Mouse (Mus musculus): Measurements from ENCODE around the gene Gm38431. TPM values are rescaled to one million over a fixed set of nuclear protein-coding genes. Genes with fewer than 3 reads are reported as not detected.
"Not testable (repeated sequence)": the region's sequence is repeated elsewhere in the genome, so short reads cannot be mapped to it uniquely, and the experiment has no call there.

Gene Gm38431
- polyA plus RNA-seq, 1 experiment from 2014 or later, result 3.0 TPM

GRCm38 (mm10) chr9:21067006-21067684 is 24.7 kb downstream of the Gm38431 start, which contains the start of gene Zglp1:
Gene Zglp1, minus strand, starts transcription at chr9:21067093.
- Histone ChIP-seq H3K27ac (ENCODE audit: low read depth) (no peak within 1 kb of the TSS), H3K36me3 (ENCODE audit: insufficient read depth) (peaks cover 59% of the 10 kb centered on the region), H3K9ac (no peak within 1 kb of the TSS), H3K27me3 (ENCODE audit: insufficient read depth, low read length) (no peaks in the 10 kb centered on the region), H3K4me1 (ENCODE audit: insufficient read depth) (no peaks in the 10 kb centered on the region), H3K4me3 (ENCODE audit: low read depth, low read length) (no peak within 1 kb of the TSS), H3K9me3 (ENCODE audit: low read depth, low read length) (no peaks in the 10 kb centered on the region), H3K4me2 (no peak within 1 kb of the TSS)
- WGBS, result 80% methylated on average over 27 of the region's 27 CpGs
- ATAC-seq (ENCODE audit: insufficient read depth) (no peak), DNase-seq (no peak)
- TF ChIP-seq CTCF (IDR thresholded peaks at IDR 0.05; ENCODE audit: low read depth), result no peak

DNA sequence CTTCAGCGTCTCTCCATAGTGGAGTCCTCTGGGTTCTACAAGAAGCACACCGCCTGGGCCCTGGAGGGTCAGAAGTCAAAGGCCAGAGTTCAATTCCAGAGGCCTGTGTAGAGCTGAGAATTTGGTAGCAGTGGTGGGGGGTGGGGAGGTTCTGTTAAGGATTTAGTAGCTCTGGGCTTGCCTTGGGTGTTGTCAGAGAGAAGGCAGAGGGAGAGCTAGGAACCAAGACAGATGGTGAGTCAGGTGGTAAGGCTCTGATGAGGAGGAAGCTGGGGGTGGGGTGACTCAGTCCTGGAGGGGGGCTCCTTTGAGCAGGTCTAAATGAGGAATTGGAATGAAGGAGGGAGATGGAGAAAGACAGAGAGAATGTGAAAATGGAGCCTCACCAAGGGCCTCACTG is 28.9 kb downstream of the Gm38431 start:
- ATAC-seq (ENCODE audit: insufficient read depth) (no peak), DNase-seq (no peak)
- H3K27me3 ChIP-seq (ENCODE audit: insufficient read depth, low read length), result no peaks in the 10 kb centered on the region
- no peaks in the 10 kb centered on the region for H3K9me3 ChIP-seq (ENCODE audit: low read depth, low read length)
- no peak overlapping the region for H3K4me2 ChIP-seq
- no peaks in the 10 kb centered on the region for H3K4me1 ChIP-seq (ENCODE audit: insufficient read depth)
- TF ChIP-seq CTCF (IDR thresholded peaks at IDR 0.05; ENCODE audit: low read depth), result no peak
- 75% methylated on average over 2 of the region's 2 CpGs for WGBS
- H3K27ac ChIP-seq (ENCODE audit: low read depth), result no peak overlapping the region
- H3K9ac ChIP-seq, result no peak overlapping the region
- H3K36me3 ChIP-seq (ENCODE audit: insufficient read depth), result peaks cover 45% of the 10 kb centered on the region
- no peak overlapping the region for H3K4me3 ChIP-seq (ENCODE audit: low read depth, low read length)

DNA sequence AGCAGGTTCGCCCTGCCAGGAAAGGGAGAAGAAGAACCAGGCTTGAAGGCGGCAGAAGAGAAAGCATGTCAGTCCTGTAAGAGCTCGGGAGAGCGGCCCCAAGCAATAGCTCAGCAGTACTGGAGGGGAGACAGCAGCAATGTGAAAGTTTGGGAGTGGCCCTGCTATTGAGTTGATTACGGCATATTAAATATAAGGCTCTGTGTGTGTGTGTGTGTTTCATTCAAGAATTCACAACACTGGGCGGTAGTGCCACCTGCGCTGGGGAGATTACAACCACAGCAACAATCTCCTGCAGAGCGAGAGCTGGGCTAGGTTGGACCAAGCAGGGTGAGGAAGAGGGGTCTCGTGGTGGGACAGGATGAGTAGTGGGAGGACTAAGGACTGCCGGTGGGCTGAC is 40.2 kb downstream of the Gm38431 start:
- WGBS, result 52% methylated on average over 10 of the region's 10 CpGs
- Histone ChIP-seq H3K27me3 (ENCODE audit: insufficient read depth, low read length) (no peaks in the 10 kb centered on the region), H3K4me3 (ENCODE audit: low read depth, low read length) (no peak overlapping the region), H3K4me1 (ENCODE audit: insufficient read depth) (no peaks in the 10 kb centered on the region), H3K36me3 (ENCODE audit: insufficient read depth) (no peaks in the 10 kb centered on the region), H3K27ac (ENCODE audit: low read depth) (no peak overlapping the region), H3K4me2 (no peak overlapping the region), H3K9ac (no peak overlapping the region), H3K9me3 (ENCODE audit: low read depth, low read length) (no peaks in the 10 kb centered on the region)
- no peak for TF ChIP-seq CTCF (IDR thresholded peaks at IDR 0.05; ENCODE audit: low read depth)
- no peak for DNase-seq
- no peak for ATAC-seq (ENCODE audit: insufficient read depth)

- WGBS, result 69% methylated on average over 3 of the region's 3 CpGs
- ATAC-seq (ENCODE audit: insufficient read depth), result no peak
- H3K9me3 ChIP-seq (ENCODE audit: low read depth, low read length), result no peaks in the 10 kb centered on the region
Measured at GRCm38 (mm10) chr9:21045235-21045634, 46.6 kb downstream of the Gm38431 start.

DNA sequence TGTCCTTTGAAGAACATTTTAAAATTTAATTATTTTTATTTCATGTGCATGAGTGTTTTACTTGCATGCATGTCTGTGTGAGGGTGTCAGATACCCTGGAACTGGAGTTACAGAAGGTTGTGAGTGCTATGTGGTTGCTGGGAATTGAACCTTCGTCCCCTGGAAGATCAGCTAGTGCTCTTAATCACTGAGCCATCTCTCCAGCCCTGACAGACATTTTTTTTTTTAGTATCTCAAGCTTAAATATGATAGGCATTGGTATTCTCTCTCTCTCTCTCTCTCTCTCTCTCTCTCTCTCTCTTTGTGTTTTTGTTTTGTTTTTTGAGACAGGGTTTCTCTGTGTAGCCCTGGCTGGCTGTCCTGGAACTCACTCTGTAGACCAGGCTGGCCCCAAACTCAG is 47.0 kb downstream of the Gm38431 start:
- DNase-seq; H3K4me3 ChIP-seq (ENCODE audit: low read depth, low read length); H3K9me3 ChIP-seq (ENCODE audit: low read depth, low read length); H3K4me2 ChIP-seq; H3K27ac ChIP-seq (ENCODE audit: low read depth); H3K27me3 ChIP-seq (ENCODE audit: insufficient read depth, low read length); H3K36me3 ChIP-seq (ENCODE audit: insufficient read depth); H3K4me1 ChIP-seq (ENCODE audit: insufficient read depth); ATAC-seq (ENCODE audit: insufficient read depth); H3K9ac ChIP-seq: not testable (repeated sequence)
- WGBS, result 41% methylated on average over 1 of the region's 1 CpGs

More at GRCm38 (mm10) chr9:21045235-21045634, 46.6 kb downstream of the Gm38431 start:
- Histone ChIP-seq H3K4me3 (ENCODE audit: low read depth, low read length) (no peak overlapping the region), H3K4me1 (ENCODE audit: insufficient read depth) (no peaks in the 10 kb centered on the region), H3K4me2 (no peak overlapping the region), H3K27me3 (ENCODE audit: insufficient read depth, low read length) (no peaks in the 10 kb centered on the region), H3K9ac (no peak overlapping the region), H3K27ac (ENCODE audit: low read depth) (no peak overlapping the region), H3K36me3 (ENCODE audit: insufficient read depth) (no peaks in the 10 kb centered on the region)
- TF ChIP-seq CTCF (IDR thresholded peaks at IDR 0.05; ENCODE audit: low read depth), result no peak
- DNase-seq, result no peak

DNA sequence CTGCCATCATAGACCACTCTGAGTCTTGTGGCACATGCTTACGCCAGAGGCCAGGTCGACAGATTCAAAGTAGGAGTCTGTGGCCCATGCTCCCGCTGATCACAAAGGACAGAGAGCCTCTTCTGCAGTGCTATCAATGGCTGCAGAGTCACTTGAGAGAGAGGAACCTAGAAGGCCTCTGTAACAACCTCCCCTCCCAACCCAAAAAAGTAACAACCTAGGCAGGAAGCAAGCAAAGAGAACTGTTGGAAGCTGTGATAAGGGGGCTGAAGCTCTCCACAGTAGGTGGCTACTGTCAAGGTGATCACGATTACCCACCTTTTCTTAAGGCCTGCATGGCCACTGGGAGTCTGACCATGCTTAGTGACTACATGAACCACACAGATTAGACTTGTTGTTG is 48.2 kb downstream of the Gm38431 start:
- Histone ChIP-seq H3K27me3 (ENCODE audit: insufficient read depth, low read length) (peaks cover 6% of the 10 kb centered on the region), H3K27ac (ENCODE audit: low read depth) (no peak overlapping the region), H3K4me2 (no peak overlapping the region), H3K36me3 (ENCODE audit: insufficient read depth) (no peaks in the 10 kb centered on the region), H3K9me3 (ENCODE audit: low read depth, low read length) (no peaks in the 10 kb centered on the region), H3K4me1 (ENCODE audit: insufficient read depth) (no peaks in the 10 kb centered on the region), H3K9ac (no peak overlapping the region), H3K4me3 (ENCODE audit: low read depth, low read length) (no peak overlapping the region)
- 74% methylated on average over 4 of the region's 4 CpGs for WGBS
- TF ChIP-seq CTCF (IDR thresholded peaks at IDR 0.05; ENCODE audit: low read depth), result no peak
- no peak for ATAC-seq (ENCODE audit: insufficient read depth)
- no peak for DNase-seq

GRCm38 (mm10) chr9:21041308-21041707 is 50.5 kb downstream of the Gm38431 start:
- TF ChIP-seq CTCF (IDR thresholded peaks at IDR 0.05; ENCODE audit: low read depth), result no peak
- no peaks in the 10 kb centered on the region for H3K36me3 ChIP-seq (ENCODE audit: insufficient read depth)
- H3K4me3 ChIP-seq (ENCODE audit: low read depth, low read length), result no peak overlapping the region
- H3K9ac ChIP-seq, result no peak overlapping the region
- DNase-seq (no peak), ATAC-seq (ENCODE audit: insufficient read depth) (0 out of 2 replicates have a peak, but pooled peaks have one; percentile 4)
- H3K4me2 ChIP-seq, result no peak overlapping the region
- H3K9me3 ChIP-seq (ENCODE audit: low read depth, low read length), result no peaks in the 10 kb centered on the region
- H3K4me1 ChIP-seq (ENCODE audit: insufficient read depth), result peaks cover 6% of the 10 kb centered on the region
- WGBS, result 34% methylated on average over 4 of the region's 4 CpGs
- peaks cover 29% of the 10 kb centered on the region for H3K27me3 ChIP-seq (ENCODE audit: insufficient read depth, low read length)
- no peak overlapping the region for H3K27ac ChIP-seq (ENCODE audit: low read depth)

Data from lung, embryonic 14.5 days (tissue).